ENCODE assay signal across 9 mouse cellular contexts in the genomic region with DNA sequence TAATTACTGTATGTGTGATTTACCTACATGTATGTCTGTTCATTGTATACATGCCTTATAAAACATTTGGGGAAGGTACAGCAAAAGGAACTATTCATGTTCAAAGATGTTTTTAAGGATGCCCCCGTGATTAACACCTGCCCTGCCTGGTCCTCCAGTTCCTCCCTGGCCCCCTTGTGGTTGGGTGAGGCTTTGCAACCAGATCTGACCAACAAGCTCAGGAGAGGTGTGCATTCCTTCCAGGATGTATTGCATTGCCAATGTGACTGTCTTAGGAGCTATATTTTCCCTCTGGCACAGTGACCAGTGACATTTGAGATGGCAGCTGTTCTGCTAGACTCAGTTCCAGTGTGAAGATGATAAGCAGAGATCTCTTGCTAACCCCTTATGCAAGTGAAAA. TPM values are rescaled to one million over a fixed set of nuclear protein-coding genes. Genes with fewer than 3 reads are reported as not detected.
DNase-seq lines count a peak whose midpoint lies in the region; TF ChIP-seq lines count a peak whose summit lies in the region.
"Had no signal": no experiment of that assay in that cellular context is flagged by ENCODE, and none has a peak within 500 bp of the region (broad histone marks: within the 10 kb centered on the region; RNA-seq: fewer than 3 reads in every experiment).

No protein-coding gene starts in this region.

- peak in 1 of 2 experiments; percentile 58 for DNase-seq in layer of hippocampus, adult 2 months (ENCODE audit: low spot score in 2 of 2)
- DNase-seq in layer of hippocampus, adult 9-11 months, result no peak
- peak; percentile 57 for DNase-seq in CH12.LX (ENCODE audit: extremely low read depth)
- peak; percentile 79 for DNase-seq in adrenal gland, postnatal 10 days
- DNase-seq in embryo, embryonic 10.5 days (ENCODE audit: low spot score), result peak; percentile 64
- peak; percentile 67 for DNase-seq in kidney, adult 9 months
- peak; percentile 78 for DNase-seq in naive thymus-derived CD4-positive, alpha-beta T cell, adult 2 months (ENCODE audit: low read depth)
- peak; percentile 69 to 71 for DNase-seq in thymus, postnatal 36 days

- H3K4me3 ChIP-seq in layer of hippocampus, adult 2 months, result no peak overlapping the region
- no peak overlapping the region for H3K4me3 ChIP-seq in CH12.LX (replicated peaks in 1 of 3; ENCODE audit: low read depth in 2 of 3, low read length in 2 of 3, poor library complexity in 1 of 3)
- H3K4me3 ChIP-seq: erythroblast, embryonic 14.5 days had no signal

- no peak overlapping the region for H3K9ac ChIP-seq in CH12.LX (ENCODE audit: insufficient read depth, low read depth)

- no peak overlapping the region for H3K27ac ChIP-seq in layer of hippocampus, adult 2 months
- H3K27ac ChIP-seq in CH12.LX (ENCODE audit: insufficient read depth, low read depth), result no peak overlapping the region

- dilution Hi-C loops in CH12.LX (cut with MboI; ENCODE audit: extremely low pct_ligation_motif_present, extremely low pct_unique_long_range_greater_than_20kb, low sequenced_read_pairs), result no loop called here

- no peak for TF ChIP-seq EP300 in CH12.LX (IDR thresholded peaks at IDR 0.05; ENCODE audit: low read length)

- H3K4me1 ChIP-seq in CH12.LX (ENCODE audit: control insufficient read depth in 1 of 2, insufficient read depth in 2 of 2), result no peaks in the 10 kb centered on the region

- no peak overlapping the region for H3K4me2 ChIP-seq in CH12.LX (ENCODE audit: insufficient read depth, low read depth, poor library complexity, severe bottlenecking)

- H3K27me3 ChIP-seq in CH12.LX (replicated peaks), result no peaks in the 10 kb centered on the region

- H3K36me3 ChIP-seq in CH12.LX (replicated peaks in 1 of 2; ENCODE audit: control insufficient read depth in 1 of 2, insufficient read depth in 1 of 2, low read length in 1 of 2), result no peaks in the 10 kb centered on the region

- no peaks in the 10 kb centered on the region for H3K9me3 ChIP-seq in CH12.LX (replicated peaks; ENCODE audit: low read length)

- peak; percentile 55 for TF ChIP-seq RAD21 in CH12.LX (IDR thresholded peaks at IDR 0.05; ENCODE audit: low read depth, low read length)

- TF ChIP-seq CTCF in layer of hippocampus, adult 2 months (conservative IDR thresholded peaks at IDR 0.05), result peak; percentile 90
- TF ChIP-seq CTCF in CH12.LX (conservative IDR thresholded peaks at IDR 0.05 in 1 of 2, IDR thresholded peaks at IDR 0.05 in 1 of 2; ENCODE audit: low read depth in 2 of 2, low read length in 2 of 2), result peak; percentile 78 to 83

- in situ Hi-C loops in CH12.LX (cut with MboI; ENCODE audit: low pct_ligation_motif_present, low pct_unique_long_range_greater_than_20kb, low sequenced_read_pairs), result loop anchor here (5.0 kb wide), 1 partner anchor 237 kb away; no protein-coding TSS in a partner anchor

- H3K79me2 ChIP-seq in CH12.LX (replicated peaks; ENCODE audit: control insufficient read depth, extremely low read depth, insufficient read depth, poor library complexity, severe bottlenecking), result no peaks in the 10 kb centered on the region

- TF ChIP-seq POLR2A in CH12.LX (IDR thresholded peaks at IDR 0.05; ENCODE audit: low read depth, low read length), result no peak

TF ChIP-seq in CH12.LX, 34 proteins besides CTCF, POLR2A, EP300 and RAD21:
- TF ChIP-seq MAFK (IDR thresholded peaks at IDR 0.05; ENCODE audit: insufficient replicate concordance, low read length), result no peak
- no peak for TF ChIP-seq JUN (IDR thresholded peaks at IDR 0.05; ENCODE audit: insufficient read depth, low read depth, low read length)
- TF ChIP-seq RCOR1 (conservative IDR thresholded peaks at IDR 0.05; ENCODE audit: low read depth, low read length), result no peak
- no peak; the same call in 1 of the 2 replicates for TF ChIP-seq BHLHE40 (IDR thresholded peaks at IDR 0.05; ENCODE audit: low read depth, low read length)
- no peak for TF ChIP-seq CHD1 (IDR thresholded peaks at IDR 0.05; ENCODE audit: low read depth, low read length)
- TF ChIP-seq ETS1 (conservative IDR thresholded peaks at IDR 0.05; ENCODE audit: low read depth, low read length), result no peak
- TF ChIP-seq USF1 (IDR thresholded peaks at IDR 0.05; ENCODE audit: low read depth, low read length), result no peak
- TF ChIP-seq JUND (conservative IDR thresholded peaks at IDR 0.05; ENCODE audit: low read depth, low read length), result no peak
- TF ChIP-seq PAX5 (IDR thresholded peaks at IDR 0.05; ENCODE audit: low read length), result no peak
- no peak for TF ChIP-seq MXI1 (IDR thresholded peaks at IDR 0.05; ENCODE audit: low read depth, low read length)
- TF ChIP-seq KAT2A (IDR thresholded peaks at IDR 0.05; ENCODE audit: insufficient replicate concordance, low read length), result no peak
- no peak for TF ChIP-seq USF2 (conservative IDR thresholded peaks at IDR 0.05; ENCODE audit: low read depth, low read length)
- TF ChIP-seq NELFE (IDR thresholded peaks at IDR 0.05; ENCODE audit: low read depth, low read length), result no peak
- TF ChIP-seq IRF4 (IDR thresholded peaks at IDR 0.05; ENCODE audit: low read depth, low read length), result 0 out of 2 replicates have a peak, but pooled peaks have one; percentile 12
- TF ChIP-seq MYC (IDR thresholded peaks at IDR 0.05; ENCODE audit: low read depth, low read length), result no peak
- TF ChIP-seq SMC3 (IDR thresholded peaks at IDR 0.05; ENCODE audit: low read depth, low read length), result peak; percentile 82
- no peak for TF ChIP-seq HCFC1 (IDR thresholded peaks at IDR 0.05; ENCODE audit: low read depth, low read length)
- no peak for TF ChIP-seq ZKSCAN1 (IDR thresholded peaks at IDR 0.05; ENCODE audit: borderline replicate concordance, low read depth, low read length)
- no peak for TF ChIP-seq GABPA (IDR thresholded peaks at IDR 0.05; ENCODE audit: insufficient replicate concordance, low read depth, low read length)
- TF ChIP-seq TCF12 (IDR thresholded peaks at IDR 0.05; ENCODE audit: low read depth, low read length), result 0 out of 2 replicates have a peak, but pooled peaks have one; percentile 24
- TF ChIP-seq NRF1 (IDR thresholded peaks at IDR 0.05; ENCODE audit: low read depth, low read length), result no peak

RNA-seq across cellular contexts. Expression of a gene that starts 16.8 kb away (rescaled TPM):
- 10 to 100 TPM; 30.9 to 32.1 TPM for total RNA-seq in layer of hippocampus, adult 2 months (2021)
- total RNA-seq in CH12.LX (2012; rRNA removed) (12.8 and 14.2 TPM in 2 replicates), CH12.LX (2014; rRNA removed) (13.5 and 14.8 TPM in 2 replicates)
- polyA plus RNA-seq in CH12.LX (2012; ENCODE audit: insufficient read length, low read depth), result 17.6 and 18.7 TPM in 2 replicates
- 10 to 100 TPM; 36.7 to 45.4 TPM for total RNA-seq in adrenal gland, postnatal 10 days (2021)
